Mouse (Mus musculus) kidney, adult 2 months (tissue): ENCODE measurements around the gene Gtsf1. TPM values are rescaled to one million over a fixed set of nuclear protein-coding genes. Genes with fewer than 3 reads are reported as not detected.

Experiments
- DNase-seq: peaks from one replicate; pipeline ENCODE4 v3.0.0; 2021
- H3K27ac ChIP-seq: fragments of 200-500 bp; 2 replicates; pipeline ENCODE4 v1.5.1; 2012; ENCODE audit warnings: low read depth, low read length, control low read depth, inconsistent platforms; ENCODE audit not compliant: insufficient read depth
- H3K27me3 ChIP-seq: fragments of 200-500 bp; replicated peaks from 2 replicates; pipeline ENCODE4 v1.6.1; 2012; ENCODE audit warnings: mild to moderate bottlenecking, moderate library complexity, low read length, inconsistent platforms; ENCODE audit not compliant: control insufficient read depth, insufficient read depth
- H3K36me3 ChIP-seq: fragments of 200-500 bp; 2 replicates; pipeline ENCODE4 v1.6.1; 2012; ENCODE audit warnings: mild to moderate bottlenecking, moderate library complexity, low read length, inconsistent platforms; ENCODE audit not compliant: control insufficient read depth, insufficient read depth
- H3K4me1 ChIP-seq: fragments of 200-500 bp; 2 replicates; pipeline ENCODE4 v1.6.1; 2011; ENCODE audit warnings: low read length; ENCODE audit not compliant: control insufficient read depth, insufficient read depth
- H3K4me3 ChIP-seq: fragments of 200-500 bp; 2 replicates; pipeline ENCODE4 v1.5.1; 2011; ENCODE audit warnings: mild to moderate bottlenecking, low read depth, low read length, control low read depth; ENCODE audit not compliant: insufficient read depth
- CTCF ChIP-seq: fragments of 200-500 bp; conservative IDR thresholded peaks from 2 replicates; pipeline ENCODE4 v1.5.1; 2011; ENCODE audit warnings: low read depth, mild to moderate bottlenecking, control low read depth, low read length, moderate library complexity, mixed read lengths; ENCODE audit not compliant: insufficient read depth, insufficient read length
- POLR2A ChIP-seq: fragments of 200-500 bp; IDR thresholded peaks from one replicate; pipeline ENCODE4 v1.6.1; 2011; ENCODE audit warnings: low read depth, low read length, control low read depth
- WGBS: fragments of 180-500 bp; shearing (Covaris S2); methylation state at CpG from one replicate; pipeline ENCODE4 v1.1.7; 2018; 5-methylcytosine and 5-hydroxymethylcytosine counted together
- polyA plus RNA-seq: library from polyadenylated mRNA; depleted of rRNA; stranded (reverse); fragments of >200 nt; gene quantifications from 2 replicates; pipeline ENCODE4 v1.2.3, GENCODE M21; 2012

Gene Gtsf1
- polyA plus RNA-seq, 1 experiment = not detected

DNA sequence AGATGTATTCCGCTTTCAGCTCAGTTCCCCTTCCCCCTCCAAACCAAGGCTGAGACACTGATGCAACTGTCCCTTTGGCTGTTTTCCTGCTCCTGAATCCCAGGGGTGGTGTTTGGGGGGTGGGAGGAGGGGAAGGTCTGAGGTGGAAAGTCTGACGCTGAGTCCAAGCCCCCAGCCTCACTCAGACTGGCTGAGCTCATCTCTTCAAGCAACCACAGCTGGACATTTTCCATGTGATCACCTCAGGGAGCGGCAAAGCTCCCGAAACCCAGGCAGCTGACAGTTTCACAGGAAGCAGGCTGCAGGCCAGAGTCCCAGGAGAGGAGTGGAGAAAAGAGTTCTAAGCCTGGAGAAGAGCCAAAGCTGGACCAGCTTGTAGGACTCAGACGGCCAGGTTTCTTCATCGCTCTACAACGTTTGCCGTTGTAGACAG lies 53.4 kb downstream of the Gtsf1 start:
- Histone ChIP-seq H3K27me3 (no peaks in the 10 kb centered on the region), H3K36me3 (no peaks in the 10 kb centered on the region), H3K27ac (no peak overlapping the region), H3K4me1 (no peaks in the 10 kb centered on the region), H3K4me3 (no peak overlapping the region)
- TF ChIP-seq CTCF (no peak), POLR2A (no peak)
- DNase-seq = peak; percentile 70
- WGBS = 53% methylated on average over 8 of the region's 8 CpGs

DNA sequence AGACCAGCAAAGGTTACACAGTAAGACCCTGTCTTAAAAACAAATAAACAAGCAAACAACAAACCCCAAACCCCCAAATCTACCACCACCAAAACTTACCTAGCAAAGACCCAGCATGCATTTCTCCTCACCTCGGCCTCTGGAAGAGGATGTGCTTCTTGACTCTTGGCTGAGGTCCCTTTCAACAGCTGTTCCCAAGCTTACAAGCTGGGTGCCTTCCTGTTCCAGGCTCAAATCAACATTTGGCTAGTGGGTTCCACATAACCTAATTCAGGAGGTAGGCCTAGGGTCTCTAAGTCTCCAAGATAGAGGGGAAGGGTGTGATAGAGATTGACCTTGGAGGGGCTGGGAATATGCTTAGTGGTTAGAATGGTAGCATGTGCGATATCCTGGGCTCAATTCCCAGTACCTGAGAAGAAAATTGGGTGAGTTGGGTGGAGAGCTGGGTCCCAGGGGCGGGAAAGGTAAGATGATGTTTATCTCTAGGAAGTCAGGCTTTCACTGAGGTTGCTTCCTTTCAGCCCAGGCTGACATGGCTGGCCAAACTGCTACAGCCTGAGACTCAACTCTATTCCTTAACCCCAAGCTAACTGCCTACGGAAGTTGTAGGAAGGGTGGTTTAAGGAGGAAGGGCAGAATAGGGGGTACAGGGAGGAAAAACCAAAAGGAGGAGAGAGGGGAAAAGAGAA lies 55.0 kb downstream of the Gtsf1 start:
- no peak for DNase-seq

DNA sequence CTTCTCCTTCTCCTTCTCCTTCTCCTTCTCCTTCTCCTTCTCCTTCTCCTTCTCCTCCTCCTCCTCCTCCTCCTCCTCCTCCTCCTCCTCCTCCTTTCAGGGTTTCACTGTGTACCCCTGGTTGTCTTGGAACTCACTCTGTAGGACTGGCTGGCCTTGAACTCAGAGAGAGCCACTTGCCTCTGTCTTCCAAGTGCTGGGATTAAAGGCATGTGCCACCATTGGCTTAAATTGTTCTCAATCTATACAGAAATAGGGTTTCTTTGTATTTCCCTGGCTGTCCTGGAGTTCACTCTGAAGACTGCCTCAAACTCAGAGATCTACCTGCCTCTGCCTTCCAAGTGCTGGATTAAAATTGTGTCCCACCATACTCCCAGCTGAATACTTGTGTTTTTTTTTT lies 57.8 kb downstream of the Gtsf1 start:
- no peak for TF ChIP-seq CTCF
- no peak for TF ChIP-seq POLR2A
- Histone ChIP-seq H3K36me3 (no peaks in the 10 kb centered on the region), H3K27ac (no peak overlapping the region), H3K4me3 (no peak overlapping the region), H3K4me1 (no peaks in the 10 kb centered on the region), H3K27me3 (no peaks in the 10 kb centered on the region)
- DNase-seq = no peak

More for the DNA sequence above, 55.0 kb downstream of the Gtsf1 start:
- no peak overlapping the region for H3K4me3 ChIP-seq
- TF ChIP-seq CTCF (no peak), POLR2A (no peak)
- 94% methylated on average over 4 of the region's 4 CpGs for WGBS
- H3K4me1 ChIP-seq = no peaks in the 10 kb centered on the region
- H3K36me3 ChIP-seq = no peaks in the 10 kb centered on the region
- no peak overlapping the region for H3K27ac ChIP-seq
- H3K27me3 ChIP-seq = no peaks in the 10 kb centered on the region

DNA sequence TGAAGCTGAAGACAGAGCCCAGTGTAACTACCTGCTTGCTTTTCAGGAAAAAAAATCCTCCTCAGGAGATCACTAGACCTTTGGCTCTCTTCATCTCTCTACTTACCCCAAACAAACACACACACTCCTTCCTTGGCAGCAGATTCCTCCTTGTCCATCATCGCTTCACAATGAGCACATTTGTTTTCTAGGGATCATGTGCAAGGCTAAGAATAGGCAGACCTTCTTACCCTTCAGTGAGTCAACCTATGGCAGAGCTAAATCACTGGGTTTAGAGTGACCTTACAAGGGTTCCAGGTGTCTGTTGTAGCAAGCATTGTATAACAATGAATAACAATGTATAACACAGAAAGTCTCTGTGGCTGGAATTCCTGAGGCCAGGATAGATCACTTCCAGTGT lies 58.5 kb downstream of the Gtsf1 start:
- WGBS = 88% methylated on average over 1 of the region's 1 CpGs
- TF ChIP-seq POLR2A = no peak
- no peak for TF ChIP-seq CTCF
- Histone ChIP-seq H3K4me3 (no peak overlapping the region), H3K36me3 (no peaks in the 10 kb centered on the region), H3K27me3 (no peaks in the 10 kb centered on the region), H3K27ac (no peak overlapping the region), H3K4me1 (peaks cover 2% of the 10 kb centered on the region; the same call in 1 of the 2 replicates)
- no peak for DNase-seq

DNA sequence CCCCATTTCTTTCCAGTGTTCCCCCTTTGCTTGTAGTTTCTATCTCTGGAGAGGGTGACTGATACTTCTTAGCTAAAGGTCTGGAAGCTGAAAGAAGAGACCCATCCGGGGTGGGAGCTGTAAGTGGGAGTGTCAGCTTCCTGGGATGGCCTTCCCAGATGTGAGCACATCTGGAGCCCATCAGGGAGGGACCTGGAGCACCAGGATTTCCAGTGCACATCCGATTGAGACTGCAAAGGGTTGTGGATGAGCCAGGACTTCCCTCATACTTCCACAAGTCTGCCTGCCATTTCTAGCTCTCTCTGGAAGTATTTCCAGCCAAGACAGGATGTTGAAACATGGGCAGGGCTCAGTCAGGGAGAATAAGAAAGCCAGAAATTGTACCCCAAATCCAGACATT lies 59.1 kb downstream of the Gtsf1 start:
- Histone ChIP-seq H3K27me3 (no peaks in the 10 kb centered on the region), H3K27ac (no peak overlapping the region), H3K4me3 (no peak overlapping the region), H3K36me3 (no peaks in the 10 kb centered on the region), H3K4me1 (peaks cover 2% of the 10 kb centered on the region; the same call in 1 of the 2 replicates)
- TF ChIP-seq POLR2A (no peak), CTCF (no peak)
- 8% methylated on average over 2 of the region's 2 CpGs for WGBS
- no peak for DNase-seq

DNA sequence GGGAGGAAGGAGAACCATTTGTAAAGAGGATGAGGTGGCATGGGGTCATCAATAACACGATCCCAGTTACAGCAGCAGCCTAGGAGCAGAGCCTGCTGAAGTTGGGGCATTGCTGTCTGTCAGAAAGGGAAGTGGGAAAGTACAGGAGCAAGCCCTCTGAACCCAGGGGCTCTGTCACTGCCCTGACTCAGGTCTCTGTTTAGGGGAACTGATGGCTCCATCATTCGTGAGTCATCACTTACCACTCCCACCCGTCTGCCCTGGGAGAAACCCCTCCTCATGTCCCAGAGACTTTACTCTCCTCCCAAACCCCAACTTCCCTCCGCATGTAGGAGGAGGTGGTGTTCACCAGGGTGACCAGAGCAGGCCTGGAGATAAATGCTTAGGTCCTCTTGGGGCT lies 59.8 kb downstream of the Gtsf1 start:
- no peak overlapping the region for H3K27ac ChIP-seq
- no peak for DNase-seq
- H3K36me3 ChIP-seq = no peaks in the 10 kb centered on the region
- no peaks in the 10 kb centered on the region for H3K27me3 ChIP-seq
- H3K4me3 ChIP-seq = no peak overlapping the region
- WGBS = 42% methylated on average over 4 of the region's 4 CpGs
- TF ChIP-seq CTCF = no peak
- TF ChIP-seq POLR2A = no peak
- peaks cover 2% of the 10 kb centered on the region; the same call in 1 of the 2 replicates for H3K4me1 ChIP-seq

DNA sequence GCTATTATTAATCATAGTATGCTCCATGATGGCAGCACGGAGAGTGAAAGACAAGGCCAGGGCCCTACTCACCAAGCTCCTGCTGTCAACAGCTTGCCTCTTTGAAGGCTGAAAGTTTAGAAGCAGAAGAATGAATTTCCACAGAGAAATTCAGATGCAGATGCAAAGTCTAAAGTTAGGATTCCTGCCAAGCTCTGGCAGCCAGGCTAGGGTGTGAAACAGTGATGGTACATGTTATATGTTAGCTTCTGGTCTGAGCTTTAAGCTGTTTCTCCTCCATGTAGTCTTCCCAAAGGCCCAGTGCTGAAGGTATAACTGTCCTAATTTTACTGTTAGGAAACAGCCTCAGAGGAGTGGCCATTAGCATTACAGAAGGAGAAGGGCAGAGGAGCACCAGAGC lies 61.1 kb downstream of the Gtsf1 start:
- Histone ChIP-seq H3K4me3 (no peak overlapping the region), H3K36me3 (no peaks in the 10 kb centered on the region), H3K4me1 (peaks cover 2% of the 10 kb centered on the region; the same call in 1 of the 2 replicates), H3K27me3 (no peaks in the 10 kb centered on the region), H3K27ac (no peak overlapping the region)
- WGBS = 86% methylated on average over 1 of the region's 1 CpGs
- no peak for DNase-seq
- TF ChIP-seq POLR2A (no peak), CTCF (no peak)
